Mouse (Mus musculus) gonadal fat pad, adult 2 months (tissue): ENCODE results near the gene Rdh9. TPM values are rescaled to one million over a fixed set of nuclear protein-coding genes. Genes with fewer than 3 reads are reported as not detected.
"Not testable (repeated sequence)": the region's sequence is repeated elsewhere in the genome, so short reads cannot be mapped to it uniquely, and the experiment has no call there.

ENCODE experiments used
- DNase-seq: peaks from one replicate; pipeline ENCODE4 v3.0.0-alpha.2; 2012; ENCODE audit warnings: low read depth
- polyA plus RNA-seq: library from polyadenylated mRNA; depleted of rRNA; stranded (reverse); fragments of >200 nt; gene quantifications from 2 replicates; pipeline ENCODE4 v1.2.3, GENCODE M21; 2012

The Rdh9 gene
- polyA plus RNA-seq, 1 experiment, result 0.31 TPM

- DNase-seq, result peak; percentile 97
Observed at GRCm38 (mm10) chr10:127759181-127760110, 16.7 kb upstream of the Rdh9 start, which contains the start of the genes Rdh1 and Rdh16f1. TSS of gene Rdh1 (plus strand) at chr10:127759721. TSS of gene Rdh16f1 (plus strand) at chr10:127759787.

GRCm38 (mm10) chr10:127762926-127763325 lies 13.3 kb upstream of the Rdh9 start:
- DNase-seq, result not testable (repeated sequence)

GRCm38 (mm10) chr10:127763914-127764680 lies 12.1 kb upstream of the Rdh9 start:
- DNase-seq, result no peak

- no peak for DNase-seq
Observed at GRCm38 (mm10) chr10:127766564-127766963, 9.6 kb upstream of the Rdh9 start.

- not testable (repeated sequence) for DNase-seq
Observed at GRCm38 (mm10) chr10:127782321-127782720, 6.1 kb downstream of the Rdh9 start.

GRCm38 (mm10) chr10:127785411-127785810 lies 9.2 kb downstream of the Rdh9 start:
- DNase-seq, result not testable (repeated sequence)

GRCm38 (mm10) chr10:127799295-127799694 lies 23.1 kb downstream of the Rdh9 start:
- DNase-seq, result no peak

- no peak for DNase-seq
Observed at GRCm38 (mm10) chr10:127800891-127801290, 24.7 kb downstream of the Rdh9 start, which contains the start of gene Rdh16. TSS of gene Rdh16 (plus strand) at chr10:127801152.

GRCm38 (mm10) chr10:127801612-127802011 lies 25.4 kb downstream of the Rdh9 start:
- DNase-seq, result no peak

- DNase-seq, result no peak
Observed at GRCm38 (mm10) chr10:127802236-127802635, 26.1 kb downstream of the Rdh9 start.

- DNase-seq, result no peak
Observed at GRCm38 (mm10) chr10:127804416-127804815, 28.2 kb downstream of the Rdh9 start.

GRCm38 (mm10) chr10:127815888-127816287 lies 39.7 kb downstream of the Rdh9 start:
- DNase-seq, result no peak

- not testable (repeated sequence) for DNase-seq
Observed at GRCm38 (mm10) chr10:127817268-127817910, 41.2 kb downstream of the Rdh9 start.

GRCm38 (mm10) chr10:127821806-127822205 lies 45.6 kb downstream of the Rdh9 start:
- DNase-seq, result not testable (repeated sequence)

- DNase-seq, result no peak
Observed at GRCm38 (mm10) chr10:127825386-127825785, 49.2 kb downstream of the Rdh9 start.

- no peak for DNase-seq
Observed at GRCm38 (mm10) chr10:127829121-127829520, 52.9 kb downstream of the Rdh9 start.

- not testable (repeated sequence) for DNase-seq
Observed at GRCm38 (mm10) chr10:127834186-127834585, 58.0 kb downstream of the Rdh9 start.

- DNase-seq, result no peak
Observed at GRCm38 (mm10) chr10:127835292-127835691, 59.1 kb downstream of the Rdh9 start.

- DNase-seq, result not testable (repeated sequence)
Observed at GRCm38 (mm10) chr10:127837793-127838192, 61.6 kb downstream of the Rdh9 start.

GRCm38 (mm10) chr10:127838539-127838938 lies 62.4 kb downstream of the Rdh9 start:
- no peak for DNase-seq

GRCm38 (mm10) chr10:127840776-127841175 lies 64.6 kb downstream of the Rdh9 start:
- DNase-seq, result no peak
